ENCODE assay signal across 11 mouse cellular contexts in genomic region chr19:45232036-45232410, GRCm38 (mm10). TPM values are rescaled to one million over a fixed set of nuclear protein-coding genes. Genes with fewer than 3 reads are reported as not detected.
DNase-seq lines count a peak whose midpoint lies in the region; ATAC-seq and TF ChIP-seq lines count a peak whose summit lies in the region.
"Had no signal": no experiment of that assay in that cellular context is flagged by ENCODE, and none has a peak within 500 bp of the region (broad histone marks: within the 10 kb centered on the region; RNA-seq: fewer than 3 reads in every experiment).

No protein-coding gene starts in this region.

- intact Hi-C loops in left cerebral cortex, postnatal 4 days (cut with DNase I): no loop called here

- H3K4me3 ChIP-seq in heart, embryonic 13.5 days: peak overlapping the region; percentile 36
- peak overlapping the region; percentile 26 for H3K4me3 ChIP-seq in midbrain, embryonic 13.5 days (replicated peaks)
- H3K4me3 ChIP-seq in midbrain, postnatal 0 days (ENCODE audit: low read depth, low read length): no peak overlapping the region
- peak overlapping the region; percentile 34 for H3K4me3 ChIP-seq in limb, embryonic 12.5 days (replicated peaks)
- H3K4me3 ChIP-seq: left cerebral cortex, adult 2 months had no signal

- ATAC-seq in heart, embryonic 13.5 days (ENCODE audit: extremely low read depth, insufficient number of reproducible peaks, low FRiP score, low TSS enrichment): no peak
- ATAC-seq in midbrain, embryonic 13.5 days: no peak
- ATAC-seq in midbrain, postnatal 0 days (ENCODE audit: low FRiP score): no peak
- no peak for ATAC-seq in limb, embryonic 12.5 days (ENCODE audit: insufficient number of reproducible peaks, insufficient read depth, low FRiP score, low TSS enrichment, low read depth)
- ATAC-seq in granulocyte monocyte progenitor cell, adult 5-6 weeks (replicated peaks; ENCODE audit: poor library complexity, severe bottlenecking): no peak

- DNase-seq in heart, adult 8-10 months (ENCODE audit: low spot score): no peak
- no peak for DNase-seq in midbrain, postnatal 0 days (ENCODE audit: low spot score)
- no peak for DNase-seq in adrenal gland, postnatal 4 days (ENCODE audit: low spot score in 2 of 2)
- DNase-seq in left cerebral cortex, postnatal 4 days: no peak

- no peak overlapping the region for H3K27ac ChIP-seq in heart, embryonic 13.5 days (replicated peaks)
- H3K27ac ChIP-seq in midbrain, embryonic 13.5 days: no peak overlapping the region
- no peak overlapping the region for H3K27ac ChIP-seq in midbrain, postnatal 0 days (ENCODE audit: low read depth, low read length)
- no peak overlapping the region for H3K27ac ChIP-seq in limb, embryonic 12.5 days
- H3K27ac ChIP-seq: left cerebral cortex, adult 2 months had no signal

- peaks cover 99% of the 10 kb centered on the region for H3K27me3 ChIP-seq in heart, embryonic 13.5 days (replicated peaks)
- H3K27me3 ChIP-seq in midbrain, embryonic 13.5 days: peaks cover 96% of the 10 kb centered on the region
- peaks cover 54% of the 10 kb centered on the region for H3K27me3 ChIP-seq in midbrain, postnatal 0 days (ENCODE audit: insufficient read depth, low read length)
- peaks cover 99% of the 10 kb centered on the region for H3K27me3 ChIP-seq in limb, embryonic 12.5 days

- H3K4me2 ChIP-seq in heart, embryonic 13.5 days: peak overlapping the region; percentile 45
- peak overlapping the region; percentile 46; the same call in 1 of the 2 replicates for H3K4me2 ChIP-seq in midbrain, embryonic 13.5 days (replicated peaks)
- no peak overlapping the region for H3K4me2 ChIP-seq in midbrain, postnatal 0 days (ENCODE audit: low read depth, low read length, poor library complexity, severe bottlenecking)
- peak overlapping the region; percentile 51 for H3K4me2 ChIP-seq in limb, embryonic 12.5 days

- H3K9ac ChIP-seq in heart, embryonic 13.5 days: no peak overlapping the region
- H3K9ac ChIP-seq in midbrain, embryonic 13.5 days (replicated peaks): no peak overlapping the region
- no peak overlapping the region for H3K9ac ChIP-seq in midbrain, postnatal 0 days (replicated peaks; ENCODE audit: low read length, poor library complexity, severe bottlenecking)
- H3K9ac ChIP-seq in limb, embryonic 12.5 days (replicated peaks): peak overlapping the region; percentile 56; the same call in 1 of the 2 replicates

- H3K9me3 ChIP-seq in heart, embryonic 13.5 days: no peaks in the 10 kb centered on the region
- no peaks in the 10 kb centered on the region for H3K9me3 ChIP-seq in midbrain, embryonic 13.5 days
- no peaks in the 10 kb centered on the region for H3K9me3 ChIP-seq in midbrain, postnatal 0 days (ENCODE audit: low read length)
- no peaks in the 10 kb centered on the region for H3K9me3 ChIP-seq in limb, embryonic 12.5 days

- no peak for TF ChIP-seq CTCF in midbrain, postnatal 0 days (IDR thresholded peaks at IDR 0.05)

- no peaks in the 10 kb centered on the region for H3K36me3 ChIP-seq in heart, embryonic 13.5 days
- H3K36me3 ChIP-seq in midbrain, embryonic 13.5 days: no peaks in the 10 kb centered on the region
- H3K36me3 ChIP-seq in midbrain, postnatal 0 days (ENCODE audit: insufficient read depth, low read length): no peaks in the 10 kb centered on the region
- H3K36me3 ChIP-seq in limb, embryonic 12.5 days: no peaks in the 10 kb centered on the region

- peaks cover 59% of the 10 kb centered on the region for H3K4me1 ChIP-seq in heart, embryonic 13.5 days
- peaks cover 36% of the 10 kb centered on the region for H3K4me1 ChIP-seq in midbrain, embryonic 13.5 days (replicated peaks)
- H3K4me1 ChIP-seq in midbrain, postnatal 0 days (ENCODE audit: insufficient read depth, low read length): no peaks in the 10 kb centered on the region
- peaks cover 36% of the 10 kb centered on the region for H3K4me1 ChIP-seq in limb, embryonic 12.5 days (replicated peaks)

- WGBS in heart, embryonic 13.5 days: 0% methylated on average over 14 of the region's 14 CpGs
- WGBS in midbrain, embryonic 13.5 days: 1% methylated on average over 14 of the region's 14 CpGs
- 1% methylated on average over 14 of the region's 14 CpGs for WGBS in midbrain, postnatal 0 days
- WGBS in limb, embryonic 12.5 days: 1% methylated on average over 14 of the region's 14 CpGs

RNA-seq across cellular contexts. Expression of gene Lbx1, which starts 3.6 kb away (rescaled TPM):
- not detected in 2 replicates for polyA plus RNA-seq in heart, embryonic 13.5 days (2015; fragmentation: Nextera tagmentation; extraction: Ambion mirVana)
- total RNA-seq in heart, adult 8-10 months (2022): under 1 TPM in 1 of 4 experiments, not detected in 3; 0.17 TPM
- 0.13 TPM in 2 replicates for polyA plus RNA-seq in midbrain, embryonic 13.5 days (2015; fragmentation: Nextera tagmentation; extraction: Ambion mirVana)
- total RNA-seq in midbrain, postnatal 0 days (2014; rRNA removed): 1.3 and 2.1 TPM in 2 replicates
- polyA plus RNA-seq in midbrain, postnatal 0 days (2015; fragmentation: Nextera tagmentation; extraction: Ambion mirVana): 0.10 TPM in 1 of 2 replicates, not detected in the other
- polyA plus RNA-seq in limb, embryonic 12.5 days (2016; fragmentation: Nextera tagmentation; extraction: Ambion mirVana): 2.8 and 3.1 TPM in 2 replicates
- total RNA-seq in granulocyte monocyte progenitor cell, adult 5-6 weeks (2014; fragmentation: Nextera tagmentation): not detected in 2 replicates
- total RNA-seq in granulocyte monocyte progenitor cell, adult 5-6 weeks (2017): not detected in 2 replicates
- under 1 TPM; 0.11 to 0.22 TPM for total RNA-seq in adrenal gland, postnatal 4 days (2021)
- total RNA-seq in left cerebral cortex, postnatal 4 days (2021): not detected
- total RNA-seq: CH12.LX; left cerebral cortex, adult 2 months had no signal
- polyA plus RNA-seq: spleen, adult 2 months had no signal
